Mouse (Mus musculus) hindbrain, embryonic 13.5 days (tissue): Measurements from ENCODE around the gene Trim17. TPM values are rescaled to one million over a fixed set of nuclear protein-coding genes. Genes with fewer than 3 reads are reported as not detected.
A peak's percentile ranks its signal among the peaks of the same experiment; 100 is the strongest.

Source experiments
- ATAC-seq: fragments of 200-750 bp; cut with Nextera tagmentation; 2 replicates; pipeline ENCODE4 v1.8.0; 2017; ENCODE audit warnings: moderate TSS enrichment; ENCODE audit not compliant: low FRiP score
- H3K27ac ChIP-seq: fragments of 300-500 bp; sonication (generic); 2 replicates; pipeline ENCODE4 v1.5.1; 2015; ENCODE audit warnings: inconsistent platforms, mild to moderate bottlenecking, moderate library complexity
- H3K27me3 ChIP-seq: fragments of 300-500 bp; sonication (generic); 2 replicates; pipeline ENCODE4 v1.6.1; 2015; ENCODE audit warnings: mild to moderate bottlenecking, inconsistent platforms
- H3K36me3 ChIP-seq: fragments of 300-500 bp; sonication (generic); 2 replicates; pipeline ENCODE4 v1.6.1; 2015; ENCODE audit warnings: mild to moderate bottlenecking, inconsistent platforms
- H3K4me1 ChIP-seq: fragments of 300-500 bp; sonication (generic); replicated peaks from 2 replicates; pipeline ENCODE4 v1.6.1; 2015; ENCODE audit warnings: inconsistent platforms
- H3K4me2 ChIP-seq: fragments of 300-500 bp; sonication (generic); 2 replicates; pipeline ENCODE4 v1.6.1; 2015; ENCODE audit warnings: inconsistent platforms, mild to moderate bottlenecking, moderate library complexity
- H3K4me3 ChIP-seq: fragments of 300-500 bp; sonication (generic); 2 replicates; pipeline ENCODE4 v1.5.1; 2015; ENCODE audit warnings: mild to moderate bottlenecking, inconsistent platforms
- H3K9ac ChIP-seq: fragments of 300-500 bp; sonication (generic); 2 replicates; pipeline ENCODE4 v1.6.1; 2015; ENCODE audit warnings: mild to moderate bottlenecking, inconsistent platforms
- H3K9me3 ChIP-seq: fragments of 300-500 bp; sonication (generic); 2 replicates; pipeline ENCODE4 v1.6.1; 2016; ENCODE audit warnings: inconsistent platforms
- WGBS: fragments of 180-500 bp; shearing (Covaris S2); methylation state at CpG from one replicate; pipeline ENCODE4 v1.1.7; 2015; 5-methylcytosine and 5-hydroxymethylcytosine counted together
- polyA plus RNA-seq: library from polyadenylated mRNA; unstranded; fragments of >200 nt; fragmentation: Nextera tagmentation; extraction: Ambion mirVana; gene quantifications from 2 replicates; pipeline ENCODE4 v1.2.1, GENCODE M21; 2015

Gene Trim17
- polyA plus RNA-seq, 1 experiment from 2014 or later: 1.6 TPM

DNA sequence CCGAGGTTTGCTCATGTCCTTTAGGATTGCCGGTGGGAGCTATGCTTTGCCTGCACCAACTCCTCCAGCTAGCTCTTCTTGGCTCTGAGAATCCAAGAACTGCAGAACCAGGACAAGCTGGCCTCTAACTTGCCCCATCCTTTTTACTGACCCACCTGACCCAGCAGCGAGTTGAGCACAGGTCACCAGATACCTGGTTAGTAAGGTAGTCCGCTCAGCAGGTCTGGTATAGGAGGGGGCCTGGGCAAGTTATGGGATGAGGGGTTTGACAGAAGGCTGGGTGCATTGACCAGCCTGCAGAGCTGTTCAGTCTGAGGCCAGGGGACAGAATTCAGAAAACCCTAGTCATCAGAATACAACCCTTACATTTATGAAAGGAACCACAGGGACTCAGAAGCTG, 25.4 kb upstream of the Trim17 start:
- ATAC-seq: no peak
- Histone ChIP-seq H3K27me3 (no peaks in the 10 kb centered on the region), H3K27ac (no peak overlapping the region), H3K9ac (no peak overlapping the region), H3K4me2 (no peak overlapping the region), H3K36me3 (peaks cover 35% of the 10 kb centered on the region), H3K9me3 (no peaks in the 10 kb centered on the region), H3K4me1 (peaks cover 4% of the 10 kb centered on the region; the same call in 1 of the 2 replicates), H3K4me3 (no peak overlapping the region)
- 84% methylated on average over 4 of the region's 4 CpGs for WGBS

DNA sequence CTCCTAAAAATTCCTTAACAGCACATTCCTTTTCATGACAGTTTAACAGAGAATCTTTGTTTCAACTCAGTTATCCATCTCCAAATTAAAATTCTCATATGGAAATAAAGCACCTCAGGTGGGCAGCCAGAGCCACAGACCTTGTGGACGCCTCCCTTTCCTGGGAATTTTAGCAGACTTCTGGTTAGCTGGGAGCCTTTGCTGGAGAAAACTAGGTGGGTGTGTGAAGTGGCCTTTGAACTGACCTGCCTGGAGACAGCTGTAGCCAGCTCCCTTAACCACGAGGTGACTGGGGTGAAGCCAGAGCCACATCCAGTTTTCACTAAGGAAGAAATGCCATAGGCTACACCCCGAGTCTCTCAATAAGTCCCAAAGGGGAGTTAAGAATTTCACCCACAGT, 24.8 kb upstream of the Trim17 start:
- H3K4me1 ChIP-seq: peaks cover 6% of the 10 kb centered on the region; the same call in 1 of the 2 replicates
- H3K4me3 ChIP-seq: no peak overlapping the region
- ATAC-seq: no peak
- WGBS: 60% methylated on average over 3 of the region's 3 CpGs
- no peaks in the 10 kb centered on the region for H3K27me3 ChIP-seq
- H3K36me3 ChIP-seq: peaks cover 41% of the 10 kb centered on the region
- H3K9me3 ChIP-seq: no peaks in the 10 kb centered on the region
- no peak overlapping the region for H3K27ac ChIP-seq
- no peak overlapping the region for H3K9ac ChIP-seq
- no peak overlapping the region for H3K4me2 ChIP-seq

DNA sequence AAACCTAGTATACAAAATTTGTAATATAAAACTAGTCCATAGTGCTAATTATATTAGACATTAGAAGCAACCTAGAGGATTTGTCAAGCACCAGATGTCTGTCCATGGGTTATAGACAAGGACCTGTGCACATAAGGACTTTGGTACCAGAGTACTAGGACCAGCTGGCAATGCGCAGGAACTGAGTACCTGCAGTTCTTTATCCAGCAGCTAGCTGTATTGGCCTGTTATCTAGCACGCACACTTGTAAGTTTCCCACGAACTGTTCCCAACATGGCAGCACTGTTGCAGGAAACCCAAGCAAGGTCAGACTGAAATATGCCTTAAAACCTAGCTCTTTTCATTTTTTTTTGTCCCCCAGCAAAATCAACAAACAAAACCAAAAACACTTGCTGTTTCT, 24.2 kb upstream of the Trim17 start:
- 95% methylated on average over 3 of the region's 3 CpGs for WGBS
- H3K4me3 ChIP-seq: no peak overlapping the region

DNA sequence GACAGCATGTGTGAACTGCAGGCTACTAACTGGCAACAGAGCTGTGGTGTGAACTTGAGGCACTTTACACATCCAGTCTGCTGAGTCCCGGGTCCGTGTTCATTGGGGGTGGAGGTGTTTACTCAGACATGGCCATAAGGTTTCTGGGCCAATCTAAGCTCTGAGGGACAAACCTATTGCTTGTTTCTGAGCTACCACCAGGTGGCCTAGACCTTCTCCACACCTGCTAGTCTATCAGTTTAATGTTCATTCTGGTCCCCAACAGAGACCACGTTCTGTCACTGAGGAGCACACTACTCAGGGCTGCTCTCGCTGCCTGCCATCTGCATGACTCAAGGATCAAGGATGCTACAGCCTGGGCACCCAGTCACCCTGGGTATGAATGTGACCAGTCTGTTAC, 22.9 kb upstream of the Trim17 start:
- Histone ChIP-seq H3K9ac (0 out of 2 replicates have a peak overlapping the region, but pooled peaks have one; percentile 24), H3K27ac (peak overlapping the region; percentile 23; the same call in 1 of the 2 replicates), H3K36me3 (peaks cover 57% of the 10 kb centered on the region), H3K4me1 (peaks cover 18% of the 10 kb centered on the region), H3K9me3 (no peaks in the 10 kb centered on the region), H3K4me3 (no peak overlapping the region), H3K4me2 (no peak overlapping the region), H3K27me3 (no peaks in the 10 kb centered on the region)
- ATAC-seq: no peak; the same call in 1 of the 2 replicates
- WGBS: 82% methylated on average over 4 of the region's 4 CpGs

More for the DNA sequence above, 24.2 kb upstream of the Trim17 start:
- Histone ChIP-seq H3K9ac (no peak overlapping the region), H3K36me3 (peaks cover 45% of the 10 kb centered on the region), H3K4me2 (no peak overlapping the region), H3K27ac (no peak overlapping the region), H3K4me1 (peaks cover 6% of the 10 kb centered on the region; the same call in 1 of the 2 replicates), H3K9me3 (no peaks in the 10 kb centered on the region), H3K27me3 (no peaks in the 10 kb centered on the region)
- ATAC-seq: no peak

DNA sequence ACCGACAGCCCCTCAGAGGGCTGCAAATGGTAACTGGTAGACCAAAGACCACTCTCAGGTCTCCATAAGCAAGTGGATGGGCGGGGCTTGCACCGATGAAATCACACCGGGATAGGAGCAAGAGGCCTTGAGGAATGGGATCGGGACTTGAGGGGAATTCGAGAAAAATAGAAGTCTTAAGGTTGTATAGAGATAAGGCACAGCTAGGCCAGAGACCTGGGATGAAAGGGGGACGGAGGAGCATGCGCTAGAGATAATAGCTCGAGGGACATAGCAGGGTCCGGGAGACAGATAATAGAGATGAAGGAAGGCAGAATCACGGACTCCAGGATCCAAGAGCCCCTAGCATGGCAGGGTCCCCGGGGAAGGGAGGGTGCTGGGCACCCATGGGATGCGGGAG, 16.6 kb upstream of the Trim17 start:
- peak overlapping the region; percentile 99 for H3K9ac ChIP-seq
- 2% methylated on average over 13 of the region's 13 CpGs for WGBS
- peak overlapping the region; percentile 95 for H3K4me2 ChIP-seq
- peak overlapping the region; percentile 92 for H3K27ac ChIP-seq
- peaks cover 39% of the 10 kb centered on the region for H3K36me3 ChIP-seq
- no peaks in the 10 kb centered on the region for H3K27me3 ChIP-seq
- peaks cover 34% of the 10 kb centered on the region for H3K4me1 ChIP-seq
- ATAC-seq: peak; percentile 9; the same call in 1 of the 2 replicates
- H3K4me3 ChIP-seq: peak overlapping the region; percentile 96
- no peaks in the 10 kb centered on the region for H3K9me3 ChIP-seq

DNA sequence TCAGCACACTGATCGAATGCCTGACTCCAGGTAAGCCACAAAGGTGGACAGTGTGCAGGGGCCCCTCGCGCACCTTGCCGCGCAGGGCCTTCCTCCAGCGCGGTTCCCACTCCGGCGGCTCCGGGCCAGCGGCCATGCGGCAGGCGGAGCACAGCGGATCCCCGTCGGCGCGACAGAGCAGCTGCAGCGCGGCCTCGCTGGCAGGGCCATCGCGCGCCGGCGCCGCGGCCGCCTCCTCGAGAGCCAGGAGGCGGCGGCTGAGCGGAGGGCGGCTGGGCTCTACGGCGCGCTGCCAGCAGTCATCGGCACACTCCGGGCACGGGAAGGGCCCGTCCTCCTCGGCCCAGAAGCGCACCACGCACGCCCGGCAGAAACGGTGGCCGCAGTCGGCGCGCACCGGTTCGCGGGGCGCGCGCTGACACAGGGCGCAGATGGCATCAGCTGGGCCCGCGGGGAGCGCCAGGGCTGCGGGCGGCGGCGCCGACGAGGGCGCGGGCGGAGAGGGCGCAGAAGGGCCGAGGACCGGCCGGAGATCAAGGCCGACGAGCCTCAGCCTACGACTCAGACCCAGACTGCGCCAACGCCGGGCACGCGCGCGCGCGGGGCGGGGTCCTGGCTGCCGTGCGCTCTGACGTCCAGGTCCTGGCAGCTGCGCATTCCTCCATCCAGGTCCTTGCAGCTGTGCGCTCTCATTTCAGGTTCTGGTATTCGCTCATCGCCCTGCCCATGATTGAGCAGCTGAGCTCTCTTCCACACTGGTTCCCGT, 16.0 kb upstream of the Trim17 start, which contains the start of gene Rnf187:
Gene Rnf187 (minus strand): TSS at position 595 of the 766 bp plus-strand sequence.
- under 1% methylated on average over 62 of the region's 95 CpGs for WGBS
- Histone ChIP-seq H3K4me3 (peak within 1 kb of the TSS; percentile 96), H3K4me2 (peak within 1 kb of the TSS; percentile 95), H3K4me1 (peaks cover 34% of the 10 kb centered on the region), H3K9me3 (no peaks in the 10 kb centered on the region), H3K27me3 (no peaks in the 10 kb centered on the region), H3K27ac (peak within 1 kb of the TSS; percentile 92), H3K36me3 (peaks cover 33% of the 10 kb centered on the region), H3K9ac (peak within 1 kb of the TSS; percentile 99)
- peak; percentile 96 for ATAC-seq

DNA sequence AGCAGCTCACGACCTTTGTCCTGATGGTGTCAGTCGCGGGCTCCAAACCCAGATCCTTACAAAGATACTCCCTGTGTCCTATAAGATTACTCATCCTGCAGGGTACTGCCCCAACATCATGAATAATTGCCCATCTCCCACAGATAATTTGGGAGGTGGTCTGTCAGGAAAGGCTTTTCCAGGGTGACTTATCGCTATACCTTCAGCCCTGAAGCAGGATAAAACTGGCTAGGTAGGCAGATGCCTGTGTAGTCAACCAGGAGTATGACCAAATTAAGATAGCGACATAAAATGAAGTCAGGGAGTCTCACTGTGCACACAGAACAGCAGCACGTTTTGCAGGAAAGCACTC, 15.4 kb upstream of the Trim17 start:
- H3K27ac ChIP-seq: peak overlapping the region; percentile 92
- no peaks in the 10 kb centered on the region for H3K27me3 ChIP-seq
- H3K36me3 ChIP-seq: peaks cover 27% of the 10 kb centered on the region
- peak overlapping the region; percentile 95 for H3K4me2 ChIP-seq
- ATAC-seq: peak; percentile 72; the same call in 1 of the 2 replicates
- H3K4me1 ChIP-seq: peaks cover 34% of the 10 kb centered on the region
- H3K9me3 ChIP-seq: no peaks in the 10 kb centered on the region
- 16% methylated on average over 6 of the region's 6 CpGs for WGBS
- peak overlapping the region; percentile 96 for H3K4me3 ChIP-seq
- peak overlapping the region; percentile 99 for H3K9ac ChIP-seq

DNA sequence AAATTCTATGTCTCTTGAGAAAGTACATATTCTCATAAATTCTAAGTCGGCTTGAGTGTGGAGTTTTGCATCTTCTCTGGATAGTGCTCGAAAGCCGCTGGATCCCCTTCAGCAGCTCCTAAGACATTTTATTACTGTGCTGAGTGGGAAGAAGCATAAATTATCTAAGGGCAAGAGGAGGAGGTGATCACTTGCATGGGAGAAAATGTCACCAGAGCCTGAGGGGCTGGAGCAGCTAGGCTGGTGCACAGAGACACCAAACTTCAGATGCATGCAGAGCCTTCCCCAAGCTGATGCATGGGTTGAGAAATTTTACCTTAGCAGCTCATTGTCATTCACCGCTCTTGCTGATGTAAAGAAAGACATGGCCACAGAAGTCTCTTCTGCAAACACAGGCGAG, 10.3 kb upstream of the Trim17 start:
- Histone ChIP-seq H3K4me2 (no peak overlapping the region), H3K36me3 (no peaks in the 10 kb centered on the region), H3K27ac (no peak overlapping the region), H3K9me3 (no peaks in the 10 kb centered on the region), H3K4me3 (no peak overlapping the region), H3K9ac (no peak overlapping the region), H3K4me1 (peaks cover 18% of the 10 kb centered on the region; the same call in 1 of the 2 replicates), H3K27me3 (peaks cover 4% of the 10 kb centered on the region; the same call in 1 of the 2 replicates)
- ATAC-seq: no peak
- WGBS: 84% methylated on average over 5 of the region's 5 CpGs

DNA sequence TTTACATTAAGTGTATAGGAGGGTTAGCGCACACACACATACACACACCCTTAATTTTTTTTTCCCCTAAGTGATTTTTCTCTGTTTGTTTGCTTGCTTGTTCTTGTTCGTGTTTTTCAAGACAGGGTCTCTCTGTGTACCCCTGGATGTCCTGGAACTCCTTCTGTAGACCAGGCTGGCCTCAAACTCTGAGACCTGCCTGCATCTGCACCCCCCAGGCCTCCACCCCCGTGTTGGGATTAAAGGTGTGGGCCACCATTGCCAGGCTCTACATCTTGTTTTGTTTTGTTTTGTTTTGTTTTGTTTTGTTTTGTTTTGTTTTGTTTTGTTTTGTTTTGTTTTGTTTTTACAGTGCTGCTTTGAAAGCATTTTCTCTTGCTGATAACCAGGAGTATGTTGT, 7.2 kb upstream of the Trim17 start:
- peaks cover 30% of the 10 kb centered on the region for H3K4me1 ChIP-seq
- peak overlapping the region; percentile 59 for H3K4me2 ChIP-seq
- 85% methylated on average over 3 of the region's 3 CpGs for WGBS
- H3K4me3 ChIP-seq: peak overlapping the region; percentile 64
- ATAC-seq: no peak
- H3K27me3 ChIP-seq: peaks cover 4% of the 10 kb centered on the region; the same call in 1 of the 2 replicates
- H3K36me3 ChIP-seq: no peaks in the 10 kb centered on the region
- no peaks in the 10 kb centered on the region for H3K9me3 ChIP-seq
- H3K9ac ChIP-seq: peak overlapping the region; percentile 78
- H3K27ac ChIP-seq: peak overlapping the region; percentile 100

DNA sequence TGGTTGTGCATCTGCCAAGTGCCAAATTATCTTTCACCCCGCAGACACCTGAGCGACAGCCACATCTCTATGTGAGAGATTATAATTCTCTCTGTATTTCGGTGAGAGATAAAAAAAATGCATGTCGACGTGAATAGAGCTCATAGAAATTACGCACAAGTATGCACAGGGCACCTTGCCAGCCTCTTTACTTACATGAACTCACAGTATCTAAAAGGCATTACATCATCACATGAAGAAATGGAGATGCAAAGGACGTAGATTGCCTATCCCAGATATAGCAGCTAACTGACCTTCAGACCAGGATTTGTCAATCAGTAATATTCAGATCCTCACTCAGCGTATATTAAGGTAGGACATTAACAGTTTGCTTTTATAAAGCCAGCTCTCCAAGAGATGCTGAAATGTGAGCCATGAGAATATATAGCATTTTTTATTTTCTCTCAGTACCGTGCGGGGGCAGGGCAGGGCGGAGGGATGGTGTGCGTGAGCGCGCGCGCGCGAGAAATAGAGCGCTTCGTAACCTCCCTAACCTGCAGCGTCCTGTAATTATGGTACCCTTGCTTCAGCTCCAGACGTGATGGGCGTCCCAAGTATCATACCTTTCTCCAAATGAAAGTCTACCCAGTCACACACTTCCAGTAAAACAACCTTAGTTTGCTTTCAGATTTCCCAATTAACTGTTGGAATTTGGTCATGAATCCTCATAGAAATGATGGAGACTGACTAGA, 6.5 kb upstream of the Trim17 start:
- Histone ChIP-seq H3K27me3 (peaks cover 4% of the 10 kb centered on the region; the same call in 1 of the 2 replicates), H3K4me2 (peak overlapping the region; percentile 59), H3K9ac (peak overlapping the region; percentile 78), H3K4me3 (peak overlapping the region; percentile 64), H3K36me3 (no peaks in the 10 kb centered on the region), H3K27ac (peak overlapping the region; percentile 100), H3K9me3 (no peaks in the 10 kb centered on the region), H3K4me1 (peaks cover 34% of the 10 kb centered on the region)
- 12% methylated on average over 23 of the region's 23 CpGs for WGBS
- ATAC-seq: peak; percentile 83

DNA sequence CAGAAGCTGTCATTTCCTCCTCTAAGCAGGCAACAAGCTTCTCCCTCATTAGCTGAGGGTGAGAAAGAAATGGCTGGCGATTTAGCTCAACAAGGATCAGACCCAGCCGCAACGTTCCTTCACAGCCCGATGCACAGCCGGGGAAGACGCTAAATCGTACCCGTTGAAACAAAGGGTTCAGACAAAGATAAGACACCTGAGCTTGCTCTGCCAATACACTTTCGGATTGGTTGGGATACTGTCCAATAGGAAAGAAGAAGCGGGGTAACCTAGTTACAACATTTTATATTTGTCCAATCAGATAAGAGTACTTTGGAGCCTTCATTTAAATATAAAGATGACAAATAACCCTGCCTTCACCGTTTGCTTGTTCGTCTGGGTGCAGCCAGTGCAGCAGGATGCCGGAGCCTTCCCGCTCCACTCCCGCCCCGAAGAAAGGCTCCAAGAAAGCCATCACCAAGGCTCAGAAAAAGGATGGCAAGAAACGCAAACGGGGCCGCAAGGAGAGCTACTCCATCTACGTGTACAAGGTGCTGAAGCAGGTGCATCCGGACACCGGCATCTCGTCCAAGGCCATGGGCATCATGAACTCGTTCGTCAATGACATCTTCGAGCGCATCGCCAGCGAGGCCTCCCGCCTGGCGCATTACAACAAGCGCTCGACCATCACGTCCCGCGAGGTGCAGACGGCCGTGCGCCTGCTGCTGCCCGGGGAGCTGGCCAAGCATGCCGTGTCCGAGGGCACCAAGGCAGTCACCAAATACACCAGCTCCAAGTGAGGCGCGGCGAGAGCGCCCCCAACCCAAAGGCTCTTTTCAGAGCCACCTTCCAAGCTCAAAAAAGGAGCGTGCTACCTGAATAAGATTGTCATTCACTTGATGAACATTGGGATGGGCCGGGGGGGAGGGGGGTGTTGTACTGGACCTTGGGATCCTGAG, 5.7 kb upstream of the Trim17 start, which contains the start of gene Hist3h2ba:
Gene Hist3h2ba (plus strand): TSS at position 379 of the 938 bp plus-strand sequence.
- H3K4me1 ChIP-seq: peaks cover 36% of the 10 kb centered on the region
- peak within 1 kb of the TSS; percentile 100 for H3K27ac ChIP-seq
- H3K4me2 ChIP-seq: peak within 1 kb of the TSS; percentile 59
- under 1% methylated on average over 48 of the region's 48 CpGs for WGBS
- H3K4me3 ChIP-seq: peak within 1 kb of the TSS; percentile 64
- H3K36me3 ChIP-seq: no peaks in the 10 kb centered on the region
- ATAC-seq: peak; percentile 93
- H3K9me3 ChIP-seq: no peaks in the 10 kb centered on the region
- peak within 1 kb of the TSS; percentile 98 for H3K9ac ChIP-seq
- peaks cover 4% of the 10 kb centered on the region; the same call in 1 of the 2 replicates for H3K27me3 ChIP-seq
